Mouse (Mus musculus): ENCODE data around the gene Btbd35f6.
"Not testable (repeated sequence)": the region's sequence is repeated elsewhere in the genome, so short reads cannot be mapped to it uniquely, and the experiment has no call there.

The Btbd35f6 gene

DNA sequence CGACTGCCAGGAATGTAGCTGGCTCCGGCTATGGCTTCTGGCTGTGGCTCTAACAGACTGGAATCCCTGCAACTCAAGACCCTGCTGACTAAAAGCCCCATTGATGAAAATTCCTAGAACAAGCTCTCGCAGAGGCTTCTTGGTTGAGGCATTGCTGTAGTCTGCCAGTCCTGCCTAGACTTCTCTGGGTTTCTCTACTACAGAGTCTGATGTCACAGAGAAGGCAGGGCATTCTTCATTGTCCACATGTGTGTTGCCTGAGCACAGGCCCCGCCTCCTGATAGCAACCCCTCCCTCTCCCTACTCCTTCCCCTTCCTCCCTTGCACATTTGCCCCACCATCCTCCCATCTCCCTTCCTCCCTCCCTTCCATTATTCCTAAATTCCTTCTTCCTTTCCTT is at the start of gene Btbd35f6:
TSS of gene Btbd35f6 (minus strand) at position 101 of the 400 bp plus-strand sequence.
- not testable (repeated sequence) for DNase-seq (ENCODE audit: low spot score)

DNA sequence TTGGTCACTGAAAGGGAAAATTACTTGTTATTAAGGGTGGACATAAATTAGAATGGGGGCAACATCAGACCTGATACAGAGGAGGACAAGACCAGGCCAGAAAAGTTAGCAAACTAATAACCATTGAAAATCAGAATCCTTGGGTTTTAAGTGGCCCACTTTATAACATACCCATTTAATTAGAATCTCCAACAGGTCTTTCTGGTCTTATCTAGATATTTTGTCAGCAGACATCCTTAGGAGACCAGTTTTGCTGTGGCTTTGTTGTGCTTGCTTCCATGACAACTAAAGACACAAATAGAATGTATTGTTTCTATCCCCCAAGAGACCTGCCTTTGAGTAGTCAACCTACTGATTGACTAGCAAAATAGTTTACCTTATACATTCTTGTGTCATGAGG is 30.4 kb upstream of the Btbd35f6 start, which contains the start of gene Gm21870:
TSS of gene Gm21870 (minus strand) at position 101 of the 400 bp plus-strand sequence.
- not testable (repeated sequence) for DNase-seq (ENCODE audit: low spot score)

DNA sequence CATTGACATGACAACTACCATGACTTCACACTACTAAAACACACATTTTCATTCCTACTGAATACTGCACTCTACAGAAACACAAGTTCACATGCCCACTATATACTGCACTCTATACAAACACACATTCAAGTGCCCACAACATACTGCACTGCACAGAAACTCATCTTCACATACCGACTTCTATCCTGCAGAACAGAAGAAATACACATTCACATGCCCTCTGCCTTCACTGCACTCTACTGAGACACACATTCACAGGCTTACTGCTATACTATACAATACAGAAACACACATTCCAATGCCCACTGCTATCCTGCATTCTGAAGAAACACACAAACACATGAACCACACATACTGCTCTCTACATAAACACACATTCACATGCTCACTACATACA is 26.1 kb downstream of the Btbd35f6 start:
- not testable (repeated sequence) for DNase-seq (ENCODE audit: low spot score)

DNA sequence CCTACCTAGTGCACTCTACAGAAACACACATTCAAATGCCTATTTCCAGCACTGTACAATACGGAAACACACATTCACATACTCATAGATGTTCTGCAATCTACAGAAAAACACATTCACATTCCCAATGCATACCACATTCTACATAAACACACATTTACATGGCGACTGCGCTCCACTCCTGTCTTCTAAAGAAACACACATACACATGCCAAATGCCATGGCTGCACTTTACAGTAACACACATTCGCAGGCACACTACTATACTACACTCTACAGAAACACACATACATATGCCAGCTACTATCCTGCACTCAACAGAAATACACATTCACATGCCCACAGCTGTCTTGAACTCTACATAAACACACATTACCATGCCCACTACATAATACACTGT is 28.1 kb downstream of the Btbd35f6 start:
- not testable (repeated sequence) for DNase-seq (ENCODE audit: low spot score)

DNA sequence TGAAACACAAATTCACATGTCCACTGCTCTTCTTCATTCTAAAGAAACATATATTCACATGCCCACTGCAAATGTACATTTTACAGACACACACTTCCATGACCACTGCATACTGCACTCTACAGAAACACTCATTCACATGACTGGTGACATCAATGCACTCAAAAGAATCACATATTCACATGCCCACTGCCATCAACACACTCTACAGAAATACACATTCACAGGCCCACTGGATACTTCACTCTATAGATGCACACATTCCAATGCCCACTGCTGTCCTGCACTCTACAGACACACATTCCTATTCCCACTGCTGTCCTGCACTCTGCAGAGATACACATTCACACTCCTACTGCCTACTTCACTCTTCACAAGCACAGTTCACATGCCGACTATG is 30.0 kb downstream of the Btbd35f6 start:
- not testable (repeated sequence) for DNase-seq (ENCODE audit: low spot score)

DNA sequence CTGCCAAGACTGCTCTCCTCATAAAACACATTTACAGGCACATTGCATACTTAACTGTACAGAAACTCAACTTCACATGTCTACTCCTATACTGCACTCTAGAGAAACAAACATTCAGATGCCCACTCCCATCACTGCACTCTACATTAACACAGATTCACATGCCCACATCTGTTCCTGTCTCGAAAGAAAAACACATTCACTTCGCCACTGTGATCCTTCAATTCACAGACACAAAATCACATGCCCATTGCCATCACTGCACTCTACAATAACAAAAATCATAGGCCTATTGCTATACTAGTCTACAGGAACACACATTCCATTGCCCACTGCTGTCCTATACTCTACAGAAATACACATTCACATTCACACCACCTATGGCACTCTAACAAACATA is 30.9 kb downstream of the Btbd35f6 start:
- not testable (repeated sequence) for DNase-seq (ENCODE audit: low spot score)
